Mouse (Mus musculus): Measurements from ENCODE around the gene Defa28.
"Not testable (repeated sequence)": the region's sequence is repeated elsewhere in the genome, so short reads cannot be mapped to it uniquely, and the experiment has no call there.

Defa28 gene

DNA sequence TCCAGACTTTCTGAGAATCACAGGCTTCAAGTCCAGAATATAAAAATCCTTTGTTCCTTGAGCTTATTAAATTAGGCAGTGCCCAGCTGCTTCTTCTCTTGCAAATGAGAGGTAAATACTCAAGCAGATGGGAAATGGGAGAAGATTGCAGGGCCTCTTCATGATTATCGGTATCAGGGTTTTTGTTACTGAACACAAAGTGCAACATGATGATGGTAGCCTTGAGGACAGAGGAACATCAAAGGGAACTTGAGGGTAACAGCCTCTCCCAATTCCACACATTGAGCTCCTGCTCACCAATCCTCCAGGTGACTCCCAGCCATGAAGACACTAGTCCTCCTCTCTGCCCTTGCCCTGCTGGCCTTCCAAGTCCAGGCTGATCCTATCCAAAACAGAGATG is at the start of gene Defa28:
Gene Defa28, plus strand, starts transcription at position 301 of the 400 bp plus-strand sequence.
- not testable (repeated sequence) for DNase-seq (ENCODE audit: low spot score)

DNA sequence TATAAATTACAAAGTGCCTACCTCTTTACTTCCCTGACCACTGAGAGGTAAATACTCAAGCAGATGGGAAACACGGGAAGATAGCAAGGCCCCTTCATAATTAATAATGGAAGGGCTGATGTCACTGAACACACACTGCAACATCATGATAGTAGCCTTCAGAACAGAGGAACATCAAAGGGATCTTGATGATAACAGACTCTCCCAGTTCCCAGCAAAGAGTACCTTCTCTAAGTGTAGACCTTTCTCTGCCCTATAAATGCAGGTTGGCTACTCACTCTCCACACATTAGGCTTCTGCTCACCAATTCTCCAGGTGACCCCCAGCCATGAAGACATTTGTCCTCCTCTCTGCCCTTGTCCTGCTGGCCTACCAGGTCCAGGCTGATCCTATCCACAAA is 17.7 kb upstream of the Defa28 start, which contains the start of gene Defa37:
Gene Defa37, plus strand, starts transcription at position 301 of the 400 bp plus-strand sequence.
- not testable (repeated sequence) for DNase-seq (ENCODE audit: low spot score)

DNA sequence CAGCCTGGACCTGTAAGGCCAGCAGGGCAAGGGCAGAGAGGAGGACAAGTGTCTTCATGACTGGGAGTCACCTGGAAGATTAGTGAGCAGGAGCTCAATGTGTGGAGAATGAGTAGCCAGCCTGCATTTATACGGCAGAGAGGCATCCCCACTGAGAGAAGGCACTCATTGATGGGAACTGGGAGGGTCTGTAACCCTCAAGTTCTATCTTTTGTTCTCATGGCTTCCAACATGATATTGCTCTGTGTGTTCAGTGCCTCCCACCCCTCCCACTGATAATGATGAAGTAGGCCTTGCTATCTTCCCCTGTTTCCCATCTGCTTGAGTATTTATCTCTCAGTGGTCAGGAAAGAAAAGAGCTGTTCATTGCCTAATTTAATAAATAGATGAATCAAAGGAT is 11.6 kb downstream of the Defa28 start, which contains the start of gene Gm7861:
Gene Gm7861, minus strand, starts transcription at position 101 of the 400 bp plus-strand sequence.
- DNase-seq (ENCODE audit: low spot score): not testable (repeated sequence)

DNA sequence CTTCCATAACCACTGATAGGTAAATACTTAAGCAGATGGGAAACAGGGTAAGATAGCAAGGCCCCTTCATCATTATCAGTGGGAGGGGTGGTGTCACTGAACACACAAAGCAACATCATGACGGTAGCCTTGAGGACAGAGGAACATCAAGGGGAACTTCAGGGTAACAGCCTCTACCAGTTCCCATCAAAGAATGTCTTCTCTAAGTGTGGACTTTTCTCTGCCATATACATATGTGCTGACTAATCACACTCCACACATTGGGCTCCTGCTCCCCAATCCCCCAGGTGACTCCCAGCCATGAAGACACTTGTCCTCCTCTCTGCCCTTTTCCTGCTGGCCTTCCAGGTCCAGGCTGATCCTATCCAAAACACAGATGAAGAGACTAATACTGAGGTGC is 35.1 kb downstream of the Defa28 start, which contains the start of gene Defa26:
Gene Defa26, plus strand, starts transcription at position 301 of the 400 bp plus-strand sequence.
- DNase-seq (ENCODE audit: low spot score): not testable (repeated sequence)
